Mouse (Mus musculus): ENCODE data around the gene Ifitm3.

DNA sequence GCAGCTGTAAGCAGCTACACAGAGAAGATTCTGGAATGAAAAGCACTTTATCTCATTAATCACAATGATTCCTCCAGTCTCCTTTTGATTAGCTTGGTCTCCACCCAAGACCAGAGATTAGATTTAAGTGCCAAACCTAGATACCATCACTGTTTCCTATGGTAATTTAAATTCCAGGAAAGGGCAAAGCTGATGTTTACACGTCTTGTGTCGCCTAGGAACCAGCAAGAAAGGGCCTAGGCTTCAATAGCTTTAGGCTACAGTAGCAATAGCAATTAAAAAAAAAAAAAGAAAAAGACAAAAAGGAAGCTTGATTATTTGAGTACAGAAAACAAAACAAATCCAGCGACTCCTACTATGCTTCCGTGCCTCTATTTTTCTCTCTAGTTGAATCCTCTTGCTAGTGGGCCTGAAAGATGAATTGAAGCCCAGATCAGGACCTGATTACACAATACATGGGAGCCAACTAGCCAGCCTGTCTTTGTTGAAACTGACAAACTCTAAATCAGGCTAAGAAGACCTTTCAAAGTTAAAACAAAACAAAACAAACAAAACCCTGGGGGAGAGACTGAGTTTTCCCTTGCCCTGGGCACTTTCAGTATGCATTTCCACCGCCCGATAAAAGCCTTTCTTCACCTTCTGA is 15.6 kb upstream of the Ifitm3 start:
- TF ChIP-seq CTCF (IDR thresholded peaks at IDR 0.05; ENCODE audit: low read depth, low read length) = no peak
- no peak for TF ChIP-seq GATA1 (IDR thresholded peaks at IDR 0.05; ENCODE audit: borderline replicate concordance, low read length)
- TF ChIP-seq POLR2AphosphoS5 (IDR thresholded peaks at IDR 0.05; ENCODE audit: insufficient replicate concordance, low read depth, low read length) = no peak

Data from G1E (cell line).